Mouse (Mus musculus) midbrain, embryonic 15.5 days (tissue): ENCODE results near the gene Tbc1d22a. TPM values are rescaled to one million over a fixed set of nuclear protein-coding genes. Genes with fewer than 3 reads are reported as not detected.
A peak's percentile ranks its signal among the peaks of the same experiment; 100 is the strongest.

Source experiments
- ATAC-seq: fragments of 200-750 bp; cut with Nextera tagmentation; replicated peaks from 2 replicates; pipeline ENCODE4 v1.8.0; 2017; ENCODE audit warnings: moderate TSS enrichment
- H3K27ac ChIP-seq: fragments of 300-500 bp; sonication (generic); 2 replicates; pipeline ENCODE4 v1.5.1; 2015; ENCODE audit warnings: mild to moderate bottlenecking, inconsistent platforms
- H3K27me3 ChIP-seq: fragments of 300-500 bp; sonication (generic); replicated peaks from 2 replicates; pipeline ENCODE4 v1.6.1; 2015; ENCODE audit warnings: inconsistent platforms
- H3K36me3 ChIP-seq: fragments of 300-500 bp; sonication (generic); replicated peaks from 2 replicates; pipeline ENCODE4 v1.6.1; 2015; ENCODE audit warnings: inconsistent platforms
- H3K4me1 ChIP-seq: fragments of 300-500 bp; sonication (generic); 2 replicates; pipeline ENCODE4 v1.6.1; 2015; ENCODE audit warnings: inconsistent platforms
- H3K4me2 ChIP-seq: fragments of 300-500 bp; sonication (generic); 2 replicates; pipeline ENCODE4 v1.6.1; 2015; ENCODE audit warnings: inconsistent platforms, mild to moderate bottlenecking, moderate library complexity
- H3K4me3 ChIP-seq: fragments of 300-500 bp; sonication (generic); 2 replicates; pipeline ENCODE4 v1.5.1; 2015; ENCODE audit warnings: mild to moderate bottlenecking, inconsistent platforms
- H3K9ac ChIP-seq: fragments of 300-500 bp; sonication (generic); 2 replicates; pipeline ENCODE4 v1.6.1; 2015; ENCODE audit warnings: mild to moderate bottlenecking, inconsistent platforms
- H3K9me3 ChIP-seq: fragments of 300-500 bp; sonication (generic); 2 replicates; pipeline ENCODE4 v1.6.1; 2016; ENCODE audit warnings: inconsistent platforms
- WGBS: fragments of 180-500 bp; shearing (Covaris S2); methylation state at CpG from one replicate; pipeline ENCODE4 v1.1.7; 2015; ENCODE audit warnings: mixed read lengths; 5-methylcytosine and 5-hydroxymethylcytosine counted together
- polyA plus RNA-seq: library from polyadenylated mRNA; unstranded; fragments of >200 nt; fragmentation: Nextera tagmentation; extraction: Ambion mirVana; gene quantifications from 2 replicates; pipeline ENCODE4 v1.2.1, GENCODE M21; 2015

Gene Tbc1d22a
- polyA plus RNA-seq, 1 experiment from 2014 or later: 14.3 TPM

GRCm38 (mm10) chr15:86305290-86305689 is 91.0 kb downstream of the Tbc1d22a start:
- ATAC-seq: no peak
- H3K4me1 ChIP-seq: no peaks in the 10 kb centered on the region
- 61% methylated on average over 3 of the region's 3 CpGs for WGBS

GRCm38 (mm10) chr15:86309213-86309829 is 95.1 kb downstream of the Tbc1d22a start:
- no peak overlapping the region for H3K27ac ChIP-seq
- 0 out of 2 replicates have a peak, but pooled peaks cover 4% of the 10 kb centered on the region for H3K36me3 ChIP-seq
- ATAC-seq: no peak
- H3K27me3 ChIP-seq: no peaks in the 10 kb centered on the region
- no peaks in the 10 kb centered on the region for H3K4me1 ChIP-seq
- H3K9ac ChIP-seq: no peak overlapping the region
- H3K4me2 ChIP-seq: no peak overlapping the region
- H3K4me3 ChIP-seq: no peak overlapping the region
- H3K9me3 ChIP-seq: no peaks in the 10 kb centered on the region
- 86% methylated on average over 5 of the region's 5 CpGs for WGBS

More at GRCm38 (mm10) chr15:86305290-86305689, 91.0 kb downstream of the Tbc1d22a start:
- Histone ChIP-seq H3K4me2 (no peak overlapping the region), H3K9ac (no peak overlapping the region), H3K36me3 (no peaks in the 10 kb centered on the region), H3K9me3 (no peaks in the 10 kb centered on the region), H3K4me3 (no peak overlapping the region), H3K27me3 (no peaks in the 10 kb centered on the region), H3K27ac (no peak overlapping the region)

- Histone ChIP-seq H3K4me3 (no peak overlapping the region), H3K27me3 (no peaks in the 10 kb centered on the region), H3K4me2 (no peak overlapping the region), H3K4me1 (peaks cover 16% of the 10 kb centered on the region), H3K36me3 (no peaks in the 10 kb centered on the region), H3K9ac (no peak overlapping the region), H3K27ac (peak overlapping the region; percentile 52), H3K9me3 (no peaks in the 10 kb centered on the region; the same call in 1 of the 2 replicates)
- ATAC-seq: no peak
- 48% methylated on average over 19 of the region's 19 CpGs for WGBS
Measured at GRCm38 (mm10) chr15:86320803-86321510, 106.7 kb downstream of the Tbc1d22a start.

GRCm38 (mm10) chr15:86326341-86326740 is 112.1 kb downstream of the Tbc1d22a start:
- H3K27ac ChIP-seq: no peak overlapping the region
- WGBS: 92% methylated on average over 4 of the region's 4 CpGs
- ATAC-seq: no peak
- no peak overlapping the region for H3K9ac ChIP-seq
- no peaks in the 10 kb centered on the region for H3K27me3 ChIP-seq
- H3K36me3 ChIP-seq: no peaks in the 10 kb centered on the region
- no peaks in the 10 kb centered on the region for H3K9me3 ChIP-seq
- H3K4me1 ChIP-seq: peaks cover 25% of the 10 kb centered on the region
- no peak overlapping the region for H3K4me3 ChIP-seq
- no peak overlapping the region for H3K4me2 ChIP-seq

- Histone ChIP-seq H3K9me3 (no peaks in the 10 kb centered on the region), H3K4me1 (peaks cover 33% of the 10 kb centered on the region), H3K27ac (0 out of 2 replicates have a peak overlapping the region, but pooled peaks have one; percentile 47), H3K4me2 (no peak overlapping the region), H3K4me3 (no peak overlapping the region), H3K27me3 (no peaks in the 10 kb centered on the region), H3K9ac (no peak overlapping the region), H3K36me3 (no peaks in the 10 kb centered on the region)
- WGBS: 34% methylated on average over 7 of the region's 7 CpGs
- ATAC-seq: no peak; the same call in 1 of the 2 replicates
Measured at GRCm38 (mm10) chr15:86329911-86330310, 115.7 kb downstream of the Tbc1d22a start.

- Histone ChIP-seq H3K4me2 (no peak overlapping the region), H3K27me3 (no peaks in the 10 kb centered on the region), H3K9ac (no peak overlapping the region), H3K36me3 (no peaks in the 10 kb centered on the region), H3K4me1 (peaks cover 32% of the 10 kb centered on the region), H3K9me3 (no peaks in the 10 kb centered on the region), H3K4me3 (no peak overlapping the region), H3K27ac (peak overlapping the region; percentile 47; the same call in 1 of the 2 replicates)
- 49% methylated on average over 7 of the region's 7 CpGs for WGBS
- no peak for ATAC-seq
Measured at GRCm38 (mm10) chr15:86330454-86330853, 116.2 kb downstream of the Tbc1d22a start.

GRCm38 (mm10) chr15:86331501-86332245 is 117.4 kb downstream of the Tbc1d22a start:
- WGBS: 54% methylated on average over 8 of the region's 8 CpGs
- H3K4me3 ChIP-seq: no peak overlapping the region
- H3K36me3 ChIP-seq: no peaks in the 10 kb centered on the region
- H3K9me3 ChIP-seq: no peaks in the 10 kb centered on the region
- H3K4me1 ChIP-seq: peaks cover 32% of the 10 kb centered on the region
- no peak; the same call in 1 of the 2 replicates for ATAC-seq
- H3K4me2 ChIP-seq: no peak overlapping the region
- peak overlapping the region; percentile 48; the same call in 1 of the 2 replicates for H3K27ac ChIP-seq
- H3K27me3 ChIP-seq: no peaks in the 10 kb centered on the region
- H3K9ac ChIP-seq: no peak overlapping the region

GRCm38 (mm10) chr15:86333176-86333575 is 118.9 kb downstream of the Tbc1d22a start:
- Histone ChIP-seq H3K4me2 (no peak overlapping the region), H3K9ac (no peak overlapping the region), H3K4me3 (no peak overlapping the region), H3K27ac (no peak overlapping the region), H3K27me3 (no peaks in the 10 kb centered on the region), H3K9me3 (no peaks in the 10 kb centered on the region), H3K4me1 (peaks cover 32% of the 10 kb centered on the region), H3K36me3 (no peaks in the 10 kb centered on the region)
- no peak for ATAC-seq
- WGBS: 94% methylated on average over 4 of the region's 4 CpGs

GRCm38 (mm10) chr15:86333606-86334005 is 119.3 kb downstream of the Tbc1d22a start:
- H3K36me3 ChIP-seq: no peaks in the 10 kb centered on the region
- ATAC-seq: no peak
- WGBS: 79% methylated on average over 2 of the region's 2 CpGs
- no peaks in the 10 kb centered on the region for H3K9me3 ChIP-seq
- no peak overlapping the region for H3K4me2 ChIP-seq
- no peak overlapping the region for H3K4me3 ChIP-seq
- peaks cover 32% of the 10 kb centered on the region for H3K4me1 ChIP-seq
- no peaks in the 10 kb centered on the region for H3K27me3 ChIP-seq
- no peak overlapping the region for H3K9ac ChIP-seq
- H3K27ac ChIP-seq: no peak overlapping the region

- Histone ChIP-seq H3K9me3 (no peaks in the 10 kb centered on the region), H3K4me2 (no peak overlapping the region), H3K4me3 (no peak overlapping the region), H3K9ac (no peak overlapping the region), H3K27ac (peak overlapping the region; percentile 14; the same call in 1 of the 2 replicates), H3K27me3 (no peaks in the 10 kb centered on the region), H3K36me3 (no peaks in the 10 kb centered on the region), H3K4me1 (peaks cover 32% of the 10 kb centered on the region)
- ATAC-seq: no peak
- WGBS: 95% methylated on average over 4 of the region's 4 CpGs
Measured at GRCm38 (mm10) chr15:86334276-86334675, 120.0 kb downstream of the Tbc1d22a start.

GRCm38 (mm10) chr15:86334745-86335144 is 120.5 kb downstream of the Tbc1d22a start:
- no peak for ATAC-seq
- no peak overlapping the region for H3K4me2 ChIP-seq
- H3K9ac ChIP-seq: no peak overlapping the region
- peak overlapping the region; percentile 14; the same call in 1 of the 2 replicates for H3K27ac ChIP-seq
- no peaks in the 10 kb centered on the region for H3K27me3 ChIP-seq
- no peak overlapping the region for H3K4me3 ChIP-seq
- H3K36me3 ChIP-seq: no peaks in the 10 kb centered on the region
- WGBS: 60% methylated on average over 9 of the region's 9 CpGs
- H3K9me3 ChIP-seq: no peaks in the 10 kb centered on the region
- H3K4me1 ChIP-seq: peaks cover 27% of the 10 kb centered on the region

- Histone ChIP-seq H3K4me2 (no peak overlapping the region), H3K27ac (no peak overlapping the region), H3K9ac (no peak overlapping the region), H3K9me3 (no peaks in the 10 kb centered on the region), H3K36me3 (no peaks in the 10 kb centered on the region), H3K27me3 (no peaks in the 10 kb centered on the region), H3K4me1 (peaks cover 17% of the 10 kb centered on the region), H3K4me3 (no peak overlapping the region)
- ATAC-seq: no peak
- WGBS: 86% methylated on average over 1 of the region's 1 CpGs
Measured at GRCm38 (mm10) chr15:86335781-86336180, 121.5 kb downstream of the Tbc1d22a start.
